Mouse (Mus musculus) CH12.LX (cell line): Measurements from ENCODE around the gene Gtf3c1. TPM values are rescaled to one million over a fixed set of nuclear protein-coding genes. Genes with fewer than 3 reads are reported as not detected.

ENCODE experiments used
- DNase-seq: peaks from one replicate; pipeline ENCODE4 v3.0.0-alpha.2; 2013; ENCODE audit errors: extremely low read depth
- H3K27ac ChIP-seq: 2 replicates; pipeline ENCODE4 v1.5.1; 2012; ENCODE audit warnings: low read depth, mild to moderate bottlenecking, control low read depth, moderate library complexity; ENCODE audit not compliant: insufficient read depth
- H3K27me3 ChIP-seq: replicated peaks from 2 replicates; pipeline ENCODE3; 2012; ENCODE audit warnings: inconsistent platforms
- H3K36me3 ChIP-seq, 2 experiments: replicated peaks in 1 of 2; 2 replicates each; pipeline versions ENCODE3 to v1.6.1; 2012; ENCODE audit warnings: inconsistent platforms in 1 of 2, low read length in 1 of 2, mild to moderate bottlenecking in 1 of 2, mixed read lengths in 1 of 2, moderate library complexity in 1 of 2; ENCODE audit not compliant: control insufficient read depth in 1 of 2, insufficient read depth in 1 of 2
- H3K4me1 ChIP-seq, 2 experiments: 2 replicates each; pipeline ENCODE4 v1.6.1; 2012; ENCODE audit warnings: inconsistent platforms in 1 of 2, moderate library complexity in 1 of 2; ENCODE audit not compliant: insufficient read depth in 2 of 2, control insufficient read depth in 1 of 2
- H3K4me2 ChIP-seq: 2 replicates; pipeline ENCODE4 v1.6.1; 2012; ENCODE audit warnings: low read depth, mild to moderate bottlenecking, control low read depth; ENCODE audit not compliant: poor library complexity, insufficient read depth, severe bottlenecking
- H3K4me3 ChIP-seq, 3 experiments: fragments of 150-350 bp in 1 of 3; sonication (generic) in 1 of 3; replicated peaks in 1 of 3; 2 replicates each; pipeline versions ENCODE3 to v1.5.1; 2011 to 2012; ENCODE audit warnings: low read depth in 2 of 3, low read length in 2 of 3, mild to moderate bottlenecking in 2 of 3, moderate library complexity in 2 of 3, control low read depth in 1 of 3, improper control_type of control experiment in 1 of 3, inconsistent platforms in 1 of 3, mixed read lengths in 1 of 3; ENCODE audit not compliant: poor library complexity in 1 of 3
- H3K79me2 ChIP-seq: replicated peaks from 2 replicates; pipeline ENCODE4 v1.6.1; 2012; ENCODE audit warnings: mild to moderate bottlenecking, moderate library complexity; ENCODE audit not compliant: control insufficient read depth, poor library complexity, insufficient read depth, severe bottlenecking; ENCODE audit errors: extremely low read depth
- H3K9ac ChIP-seq: 2 replicates; pipeline ENCODE4 v1.6.1; 2012; ENCODE audit warnings: low read depth, mild to moderate bottlenecking, control low read depth, moderate library complexity; ENCODE audit not compliant: insufficient read depth
- H3K9me3 ChIP-seq: replicated peaks from 2 replicates; pipeline ENCODE3; 2012; ENCODE audit warnings: low read length, inconsistent platforms, mixed read lengths
- CHD1 ChIP-seq: IDR thresholded peaks from 2 replicates; pipeline ENCODE4 v1.6.1; 2012; ENCODE audit warnings: low read depth, low read length, improper control_type of control experiment, inconsistent platforms
- CTCF ChIP-seq, 2 experiments: IDR thresholded peaks in 1 of 2; conservative IDR thresholded peaks in 1 of 2; 2 replicates each; pipeline ENCODE4 v1.5.1; 2011 to 2012; ENCODE audit warnings: low read depth in 2 of 2, low read length in 2 of 2, improper control_type of control experiment in 1 of 2, inconsistent platforms in 1 of 2, mild to moderate bottlenecking in 1 of 2, moderate library complexity in 1 of 2
- E2F4 ChIP-seq: IDR thresholded peaks from 2 replicates; pipeline ENCODE4 v1.6.1; 2011; ENCODE audit warnings: low read depth, low read length, improper control_type of control experiment; ENCODE audit not compliant: insufficient replicate concordance
- ELF1 ChIP-seq: IDR thresholded peaks from 2 replicates; pipeline ENCODE4 v1.6.1; 2014; ENCODE audit warnings: low read depth, mild to moderate bottlenecking, inconsistent platforms, low read length, improper control_type of control experiment
- EP300 ChIP-seq: IDR thresholded peaks from 2 replicates; pipeline ENCODE4 v1.6.1; 2011; ENCODE audit warnings: low read length, improper control_type of control experiment
- ETS1 ChIP-seq: conservative IDR thresholded peaks from 2 replicates; pipeline ENCODE4 v1.6.1; 2012; ENCODE audit warnings: low read depth, mild to moderate bottlenecking, inconsistent platforms, low read length, improper control_type of control experiment, moderate library complexity
- GABPA ChIP-seq: IDR thresholded peaks from 2 replicates; pipeline ENCODE4 v1.6.1; 2012; ENCODE audit warnings: low read depth, low read length, improper control_type of control experiment, inconsistent platforms; ENCODE audit not compliant: insufficient replicate concordance
- IRF4 ChIP-seq: IDR thresholded peaks from 2 replicates; pipeline ENCODE4 v1.6.1; 2014; ENCODE audit warnings: low read depth, mild to moderate bottlenecking, inconsistent platforms, low read length, improper control_type of control experiment
- JUN ChIP-seq: IDR thresholded peaks from 2 replicates; pipeline ENCODE4 v1.6.1; 2011; ENCODE audit warnings: low read depth, mild to moderate bottlenecking, low read length, improper control_type of control experiment, moderate library complexity; ENCODE audit not compliant: insufficient read depth
- JUND ChIP-seq: conservative IDR thresholded peaks from 2 replicates; pipeline ENCODE4 v1.6.1; 2011; ENCODE audit warnings: low read depth, low read length, improper control_type of control experiment
- KAT2A ChIP-seq: IDR thresholded peaks from 2 replicates; pipeline ENCODE4 v1.6.1; 2012; ENCODE audit warnings: low read length, improper control_type of control experiment, inconsistent platforms; ENCODE audit not compliant: insufficient replicate concordance
- MAFK ChIP-seq: IDR thresholded peaks from 2 replicates; pipeline ENCODE4 v1.6.1; 2011; ENCODE audit warnings: low read length, improper control_type of control experiment; ENCODE audit not compliant: insufficient replicate concordance
- MAX ChIP-seq: IDR thresholded peaks from 2 replicates; pipeline ENCODE4 v1.6.1; 2011; ENCODE audit warnings: low read length, improper control_type of control experiment
- MEF2A ChIP-seq: IDR thresholded peaks from 2 replicates; pipeline ENCODE4 v1.6.1; 2014; ENCODE audit warnings: low read depth, mild to moderate bottlenecking, inconsistent platforms, low read length, improper control_type of control experiment, borderline replicate concordance
- MXI1 ChIP-seq: IDR thresholded peaks from 2 replicates; pipeline ENCODE4 v1.6.1; 2011; ENCODE audit warnings: mild to moderate bottlenecking, low read depth, low read length, improper control_type of control experiment
- MYC ChIP-seq: IDR thresholded peaks from 2 replicates; pipeline ENCODE4 v1.6.1; 2011; ENCODE audit warnings: low read depth, mild to moderate bottlenecking, improper control_type of control experiment, low read length
- NELFE ChIP-seq: IDR thresholded peaks from 2 replicates; pipeline ENCODE4 v1.6.1; 2011; ENCODE audit warnings: low read depth, low read length, improper control_type of control experiment
- NRF1 ChIP-seq: IDR thresholded peaks from 2 replicates; pipeline ENCODE4 v1.6.1; 2014; ENCODE audit warnings: low read depth, mild to moderate bottlenecking, inconsistent platforms, low read length, improper control_type of control experiment, moderate library complexity
- POLR2A ChIP-seq: IDR thresholded peaks from 2 replicates; pipeline ENCODE4 v1.6.1; 2011; ENCODE audit warnings: low read depth, mild to moderate bottlenecking, improper control_type of control experiment, low read length
- RAD21 ChIP-seq: IDR thresholded peaks from 2 replicates; pipeline ENCODE4 v1.6.1; 2011; ENCODE audit warnings: low read depth, mild to moderate bottlenecking, low read length, improper control_type of control experiment, moderate library complexity
- TBP ChIP-seq: conservative IDR thresholded peaks from 2 replicates; pipeline ENCODE4 v1.6.1; 2011; ENCODE audit warnings: low read depth, low read length, improper control_type of control experiment
- TCF12 ChIP-seq: IDR thresholded peaks from 2 replicates; pipeline ENCODE4 v1.6.1; 2014; ENCODE audit warnings: low read depth, mild to moderate bottlenecking, inconsistent platforms, low read length, improper control_type of control experiment
- UBTF ChIP-seq: IDR thresholded peaks from 2 replicates; pipeline ENCODE4 v1.6.1; 2012; ENCODE audit warnings: low read depth, mild to moderate bottlenecking, inconsistent platforms, low read length, improper control_type of control experiment, moderate library complexity
- USF2 ChIP-seq: conservative IDR thresholded peaks from 2 replicates; pipeline ENCODE4 v1.6.1; 2011; ENCODE audit warnings: low read depth, low read length, improper control_type of control experiment
- ZC3H11A ChIP-seq: IDR thresholded peaks from 2 replicates; pipeline ENCODE4 v1.6.1; 2012; ENCODE audit warnings: low read depth, mild to moderate bottlenecking, inconsistent platforms, low read length, improper control_type of control experiment
- ZKSCAN1 ChIP-seq: IDR thresholded peaks from 2 replicates; pipeline ENCODE4 v1.6.1; 2012; ENCODE audit warnings: low read depth, inconsistent platforms, low read length, improper control_type of control experiment, borderline replicate concordance
- ZMIZ1 ChIP-seq: IDR thresholded peaks from 2 replicates; pipeline ENCODE4 v1.6.1; 2012; ENCODE audit warnings: low read depth, mild to moderate bottlenecking, inconsistent platforms, low read length, improper control_type of control experiment
- ZNF384 ChIP-seq: IDR thresholded peaks from 2 replicates; pipeline ENCODE4 v1.6.1; 2012; ENCODE audit warnings: low read depth, low read length, improper control_type of control experiment, inconsistent platforms
- dilution Hi-C: fragments of 300-500 bp; cut with MboI; formaldehyde crosslinking; loops from 2 replicates; pipeline ENCODE4 v1.14.3; 2020; ENCODE audit warnings: low sequenced_read_pairs; ENCODE audit not compliant: extremely low pct_unique_long_range_greater_than_20kb, extremely low pct_ligation_motif_present
- in situ Hi-C: fragments of 300-500 bp; cut with MboI; formaldehyde crosslinking; loops from 3 replicates; pipeline ENCODE4 v1.14.3; 2019; ENCODE audit warnings: low sequenced_read_pairs, low pct_ligation_motif_present, low pct_unique_long_range_greater_than_20kb, mixed read lengths
- polyA plus RNA-seq: library from polyadenylated mRNA; unstranded; fragments of >175 nt; gene quantifications from 2 replicates; pipeline ENCODE4 v1.2.1, GENCODE M21; 2012; ENCODE audit warnings: low read depth; ENCODE audit not compliant: insufficient read length
- total RNA-seq, 2 experiments: library from RNA; depleted of rRNA; stranded (reverse); fragments of 300-350 nt in 1 of 2; fragments of >200 nt in 1 of 2; gene quantifications; 2 replicates each; pipeline ENCODE4 v1.2.3; 2012 to 2014

Gtf3c1 gene
- total and polyA plus RNA-seq, 3 experiments, result 20.2 to 48.4 (median 46.8) TPM

DNA sequence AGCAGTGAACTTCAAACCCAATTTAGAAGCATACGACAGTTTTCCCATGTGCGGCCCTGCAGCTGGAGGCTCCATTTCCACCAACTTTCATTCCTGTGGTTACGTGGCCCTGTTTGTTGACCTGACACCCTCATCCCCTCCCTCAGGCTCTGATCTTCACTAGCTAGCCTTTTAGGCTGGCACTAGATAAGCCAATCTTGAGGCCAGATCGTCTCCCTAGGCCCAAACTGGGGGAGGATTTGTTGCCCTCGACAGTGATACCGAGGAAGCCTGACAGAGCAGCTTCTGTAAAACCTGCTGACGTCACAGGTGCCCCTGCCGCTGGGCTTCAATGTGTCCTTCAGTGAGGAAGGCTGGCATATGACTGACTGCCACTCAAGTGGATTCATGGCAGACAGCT, 36.2 kb downstream of the Gtf3c1 start:
- TF ChIP-seq E2F4 (no peak), UBTF (no peak), ZNF384 (no peak), NRF1 (no peak), JUN (no peak), MXI1 (no peak), TCF12 (no peak), RAD21 (no peak), ZC3H11A (no peak), MAFK (no peak), MAX (no peak), CHD1 (no peak), CTCF (conservative IDR thresholded peaks at IDR 0.05 in 1 of 2, IDR thresholded peaks at IDR 0.05 in 1 of 2; ENCODE audit: low read depth in 2 of 2, low read length in 2 of 2) (no peak), ZKSCAN1 (no peak), GABPA (no peak), ZMIZ1 (no peak)
- dilution Hi-C loops (no loop called here), in situ Hi-C loops (no loop called here)
- Histone ChIP-seq H3K4me1 (peaks cover 8 to 14% of the 10 kb centered on the region in 2 experiments), H3K36me3 (peaks cover 92 to 99% of the 10 kb centered on the region in 2 experiments), H3K27ac (no peak overlapping the region), H3K4me2 (no peak overlapping the region), H3K27me3 (no peaks in the 10 kb centered on the region), H3K9ac (no peak overlapping the region), H3K4me3 (no peak overlapping the region), H3K79me2 (no peaks in the 10 kb centered on the region), H3K9me3 (no peaks in the 10 kb centered on the region)
- DNase-seq, result no peak

GRCm38 (mm10) chr7:125670865-125671264, 36.7 kb downstream of the Gtf3c1 start:
- peaks cover 92 to 99% of the 10 kb centered on the region in 2 experiments for H3K36me3 ChIP-seq
- TF ChIP-seq IRF4, result no peak
- TF ChIP-seq TCF12, result no peak
- TF ChIP-seq ETS1, result no peak
- no peak for TF ChIP-seq EP300
- no peak for TF ChIP-seq MEF2A
- no peak for TF ChIP-seq USF2
- TF ChIP-seq TBP, result no peak
- no peak for TF ChIP-seq GABPA
- TF ChIP-seq RAD21, result no peak
- TF ChIP-seq CTCF (conservative IDR thresholded peaks at IDR 0.05 in 1 of 2, IDR thresholded peaks at IDR 0.05 in 1 of 2; ENCODE audit: low read depth in 2 of 2, low read length in 2 of 2), result no peak
- TF ChIP-seq NRF1, result no peak
- no peak for TF ChIP-seq KAT2A
- TF ChIP-seq POLR2A, result no peak
- no peak for TF ChIP-seq ZC3H11A
- no peak for TF ChIP-seq NELFE
- TF ChIP-seq CHD1, result no peak
- no peak for TF ChIP-seq JUND
- no peak for TF ChIP-seq ELF1
- no peak for TF ChIP-seq MYC
- TF ChIP-seq, all 38 proteins: peak for 0
- in situ Hi-C loops, result no loop called here
- Histone ChIP-seq H3K27me3 (no peaks in the 10 kb centered on the region), H3K4me2 (no peak overlapping the region), H3K4me3 (no peak overlapping the region), H3K27ac (no peak overlapping the region), H3K9me3 (no peaks in the 10 kb centered on the region), H3K4me1 (peaks cover 4 to 9% of the 10 kb centered on the region in 2 experiments), H3K9ac (no peak overlapping the region), H3K79me2 (no peaks in the 10 kb centered on the region)
- dilution Hi-C loops, result no loop called here
- DNase-seq, result no peak
